Mouse (Mus musculus): ENCODE results near the gene Slc9a9.

- no peak for TF ChIP-seq POLR2A (IDR thresholded peaks at IDR 0.05; ENCODE audit: borderline replicate concordance, extremely low read depth, low read depth, low read length)
- TF ChIP-seq CTCF (IDR thresholded peaks at IDR 0.05; ENCODE audit: insufficient read depth, low read length), result no peak
Measured at GRCm38 (mm10) chr9:94686380-94686779, 16.7 kb downstream of the Slc9a9 start.
